Mouse (Mus musculus): ENCODE data around the gene Spats2l. TPM values are rescaled to one million over a fixed set of nuclear protein-coding genes. Genes with fewer than 3 reads are reported as not detected.

Gene Spats2l
- polyA plus RNA-seq (2015; fragmentation: Nextera tagmentation; extraction: Ambion mirVana), result 156 and 157 TPM in 2 replicates

- 1% methylated on average over 22 of the region's 22 CpGs for WGBS
- ATAC-seq (ENCODE audit: insufficient number of reproducible peaks, low FRiP score, low TSS enrichment, low read depth), result peak; percentile 82
- H3K4me3 ChIP-seq (replicated peaks), result peak within 1 kb of the TSS; percentile 84
- H3K36me3 ChIP-seq, result no peaks in the 10 kb centered on the region
- H3K4me1 ChIP-seq, result peaks cover 20% of the 10 kb centered on the region
- H3K9ac ChIP-seq, result peak within 1 kb of the TSS; percentile 97
- H3K4me2 ChIP-seq (replicated peaks), result peak within 1 kb of the TSS; percentile 81
- H3K27ac ChIP-seq (replicated peaks), result peak within 1 kb of the TSS; percentile 97
- no peaks in the 10 kb centered on the region for H3K9me3 ChIP-seq (replicated peaks)
- H3K27me3 ChIP-seq, result no peaks in the 10 kb centered on the region
Measured at GRCm38 (mm10) chr1:57774001-57774667, at the start of gene Spats2l. Spats2l (plus strand) TSS chr1:57774162.

GRCm38 (mm10) chr1:57725268-57725667 lies 48.7 kb upstream of the Spats2l start:
- ATAC-seq (ENCODE audit: insufficient number of reproducible peaks, low FRiP score, low TSS enrichment, low read depth), result no peak
- 91% methylated on average over 5 of the region's 5 CpGs for WGBS
- Histone ChIP-seq H3K9me3 (replicated peaks) (no peaks in the 10 kb centered on the region), H3K4me3 (replicated peaks) (no peak overlapping the region), H3K27me3 (no peaks in the 10 kb centered on the region), H3K27ac (replicated peaks) (no peak overlapping the region), H3K36me3 (no peaks in the 10 kb centered on the region), H3K4me1 (no peaks in the 10 kb centered on the region), H3K9ac (no peak overlapping the region), H3K4me2 (replicated peaks) (no peak overlapping the region)

- 52% methylated on average over 4 of the region's 4 CpGs for WGBS
- no peak for ATAC-seq (ENCODE audit: insufficient number of reproducible peaks, low FRiP score, low TSS enrichment, low read depth)
Measured at GRCm38 (mm10) chr1:57735877-57736276, 38.1 kb upstream of the Spats2l start.

GRCm38 (mm10) chr1:57741740-57742139 lies 32.2 kb upstream of the Spats2l start:
- H3K4me3 ChIP-seq (replicated peaks), result no peak overlapping the region
- H3K36me3 ChIP-seq, result no peaks in the 10 kb centered on the region
- no peak overlapping the region for H3K4me2 ChIP-seq (replicated peaks)
- whole genome bisulfite sequencing, result 66% methylated on average over 8 of the region's 8 CpGs
- no peak for ATAC-seq (ENCODE audit: insufficient number of reproducible peaks, low FRiP score, low TSS enrichment, low read depth)
- no peaks in the 10 kb centered on the region for H3K9me3 ChIP-seq (replicated peaks)
- no peak overlapping the region for H3K9ac ChIP-seq
- no peak overlapping the region for H3K27ac ChIP-seq (replicated peaks)
- H3K27me3 ChIP-seq, result no peaks in the 10 kb centered on the region
- peaks cover 11% of the 10 kb centered on the region; the same call in 1 of the 2 replicates for H3K4me1 ChIP-seq

More at GRCm38 (mm10) chr1:57735877-57736276, 38.1 kb upstream of the Spats2l start:
- H3K36me3 ChIP-seq, result no peaks in the 10 kb centered on the region
- H3K27ac ChIP-seq (replicated peaks), result no peak overlapping the region
- H3K4me2 ChIP-seq (replicated peaks), result no peak overlapping the region
- peaks cover 3% of the 10 kb centered on the region; the same call in 1 of the 2 replicates for H3K4me1 ChIP-seq
- H3K4me3 ChIP-seq (replicated peaks), result no peak overlapping the region
- no peaks in the 10 kb centered on the region for H3K27me3 ChIP-seq
- no peaks in the 10 kb centered on the region for H3K9me3 ChIP-seq (replicated peaks)
- no peak overlapping the region for H3K9ac ChIP-seq

- Histone ChIP-seq H3K4me3 (replicated peaks) (no peak overlapping the region), H3K9ac (no peak overlapping the region), H3K27me3 (no peaks in the 10 kb centered on the region), H3K4me1 (peaks cover 11% of the 10 kb centered on the region; the same call in 1 of the 2 replicates), H3K4me2 (replicated peaks) (no peak overlapping the region), H3K9me3 (replicated peaks) (no peaks in the 10 kb centered on the region), H3K27ac (replicated peaks) (no peak overlapping the region), H3K36me3 (no peaks in the 10 kb centered on the region)
- no peak for ATAC-seq (ENCODE audit: insufficient number of reproducible peaks, low FRiP score, low TSS enrichment, low read depth)
- WGBS, result 81% methylated on average over 2 of the region's 2 CpGs
Measured at GRCm38 (mm10) chr1:57742266-57742665, 31.7 kb upstream of the Spats2l start.

GRCm38 (mm10) chr1:57751781-57752180 lies 22.2 kb upstream of the Spats2l start:
- no peaks in the 10 kb centered on the region for H3K4me1 ChIP-seq
- H3K4me3 ChIP-seq (replicated peaks), result no peak overlapping the region
- no peak overlapping the region for H3K27ac ChIP-seq (replicated peaks)
- ATAC-seq (ENCODE audit: insufficient number of reproducible peaks, low FRiP score, low TSS enrichment, low read depth), result no peak
- H3K9me3 ChIP-seq (replicated peaks), result no peaks in the 10 kb centered on the region
- 39% methylated on average over 3 of the region's 3 CpGs for WGBS
- H3K27me3 ChIP-seq, result no peaks in the 10 kb centered on the region
- no peaks in the 10 kb centered on the region for H3K36me3 ChIP-seq
- H3K9ac ChIP-seq, result no peak overlapping the region
- no peak overlapping the region for H3K4me2 ChIP-seq (replicated peaks)

- WGBS, result 87% methylated on average over 7 of the region's 7 CpGs
- no peaks in the 10 kb centered on the region for H3K4me1 ChIP-seq
- no peak overlapping the region for H3K27ac ChIP-seq (replicated peaks)
- no peak for ATAC-seq (ENCODE audit: insufficient number of reproducible peaks, low FRiP score, low TSS enrichment, low read depth)
- H3K9ac ChIP-seq, result no peak overlapping the region
- no peaks in the 10 kb centered on the region for H3K9me3 ChIP-seq (replicated peaks)
- no peaks in the 10 kb centered on the region for H3K36me3 ChIP-seq
- no peak overlapping the region for H3K4me2 ChIP-seq (replicated peaks)
- no peak overlapping the region for H3K4me3 ChIP-seq (replicated peaks)
- no peaks in the 10 kb centered on the region for H3K27me3 ChIP-seq
Measured at GRCm38 (mm10) chr1:57766396-57766795, 7.6 kb upstream of the Spats2l start.

- Histone ChIP-seq H3K9me3 (replicated peaks) (no peaks in the 10 kb centered on the region), H3K4me2 (replicated peaks) (0 out of 2 replicates have a peak overlapping the region, but pooled peaks have one; percentile 81), H3K36me3 (no peaks in the 10 kb centered on the region), H3K27me3 (no peaks in the 10 kb centered on the region), H3K4me3 (replicated peaks) (no peak overlapping the region), H3K27ac (replicated peaks) (no peak overlapping the region), H3K4me1 (peaks cover 16% of the 10 kb centered on the region), H3K9ac (no peak overlapping the region)
- 83% methylated on average over 5 of the region's 5 CpGs for WGBS
- no peak for ATAC-seq (ENCODE audit: insufficient number of reproducible peaks, low FRiP score, low TSS enrichment, low read depth)
Measured at GRCm38 (mm10) chr1:57773326-57773725, 636 bp upstream of the Spats2l start.

- peaks cover 28% of the 10 kb centered on the region for H3K4me1 ChIP-seq
- H3K9ac ChIP-seq, result peak overlapping the region; percentile 97
- H3K4me2 ChIP-seq (replicated peaks), result peak overlapping the region; percentile 81
- ATAC-seq (ENCODE audit: insufficient number of reproducible peaks, low FRiP score, low TSS enrichment, low read depth), result peak; percentile 93
- peak overlapping the region; percentile 84 for H3K4me3 ChIP-seq (replicated peaks)
- no peaks in the 10 kb centered on the region for H3K36me3 ChIP-seq
- no peaks in the 10 kb centered on the region for H3K27me3 ChIP-seq
- WGBS, result 0% methylated on average over 105 of the region's 113 CpGs
- peak overlapping the region; percentile 97 for H3K27ac ChIP-seq (replicated peaks)
- no peaks in the 10 kb centered on the region for H3K9me3 ChIP-seq (replicated peaks)
Measured at GRCm38 (mm10) chr1:57774668-57775495, 920 bp downstream of the Spats2l start.

- H3K4me3 ChIP-seq (replicated peaks), result peak overlapping the region; percentile 84
- peak overlapping the region; percentile 97 for H3K9ac ChIP-seq
- H3K36me3 ChIP-seq, result no peaks in the 10 kb centered on the region
- peaks cover 28% of the 10 kb centered on the region for H3K4me1 ChIP-seq
- peak overlapping the region; percentile 81 for H3K4me2 ChIP-seq (replicated peaks)
- H3K27me3 ChIP-seq, result no peaks in the 10 kb centered on the region
- H3K9me3 ChIP-seq (replicated peaks), result no peaks in the 10 kb centered on the region
- no peak for ATAC-seq (ENCODE audit: insufficient number of reproducible peaks, low FRiP score, low TSS enrichment, low read depth)
- under 1% methylated on average over 14 of the region's 14 CpGs for WGBS
- peak overlapping the region; percentile 97 for H3K27ac ChIP-seq (replicated peaks)
Measured at GRCm38 (mm10) chr1:57775496-57775790, 1.5 kb downstream of the Spats2l start.

GRCm38 (mm10) chr1:57776671-57777281 lies 2.8 kb downstream of the Spats2l start:
- Histone ChIP-seq H3K9me3 (replicated peaks) (no peaks in the 10 kb centered on the region), H3K27ac (replicated peaks) (no peak overlapping the region), H3K4me2 (replicated peaks) (peak overlapping the region; percentile 28), H3K27me3 (no peaks in the 10 kb centered on the region), H3K4me1 (peaks cover 28% of the 10 kb centered on the region), H3K36me3 (no peaks in the 10 kb centered on the region), H3K9ac (no peak overlapping the region), H3K4me3 (replicated peaks) (peak overlapping the region; percentile 19; the same call in 1 of the 2 replicates)
- ATAC-seq (ENCODE audit: insufficient number of reproducible peaks, low FRiP score, low TSS enrichment, low read depth), result no peak
- 49% methylated on average over 5 of the region's 5 CpGs for WGBS

All from embryonic facial prominence, embryonic 15.5 days (tissue).